Mouse (Mus musculus) monocyte, adult 2 months (primary cell): ENCODE measurements around the gene Arl10.
"Not testable (repeated sequence)": the region's sequence is repeated elsewhere in the genome, so short reads cannot be mapped to it uniquely, and the experiment has no call there.

Experiments
- DNase-seq, 2 experiments: peaks; one replicate each; pipeline ENCODE4 v3.0.0; 2022; ENCODE audit warnings: low spot score in 2 of 2, low read depth in 1 of 2

The Arl10 gene

DNA sequence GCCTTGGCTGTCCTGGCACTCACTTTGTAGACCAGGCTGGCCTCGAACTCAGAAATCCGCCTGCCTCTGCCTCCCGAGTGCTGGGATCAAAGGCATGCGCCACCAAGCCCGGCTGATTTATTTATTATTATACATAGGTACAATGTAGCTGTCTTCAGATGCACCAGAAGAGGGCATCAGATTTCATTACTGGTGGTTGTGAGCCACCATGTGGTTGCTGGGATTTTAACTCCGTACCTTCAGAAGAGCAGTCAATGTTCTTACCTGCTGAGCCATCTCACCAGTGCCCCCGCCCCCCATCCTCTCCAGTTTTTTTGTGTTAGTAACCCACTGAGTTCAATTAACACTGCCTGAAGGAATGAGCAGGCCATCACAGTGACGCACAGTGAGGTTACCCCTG, 38.3 kb downstream of the Arl10 start:
- DNase-seq = not testable (repeated sequence)

DNA sequence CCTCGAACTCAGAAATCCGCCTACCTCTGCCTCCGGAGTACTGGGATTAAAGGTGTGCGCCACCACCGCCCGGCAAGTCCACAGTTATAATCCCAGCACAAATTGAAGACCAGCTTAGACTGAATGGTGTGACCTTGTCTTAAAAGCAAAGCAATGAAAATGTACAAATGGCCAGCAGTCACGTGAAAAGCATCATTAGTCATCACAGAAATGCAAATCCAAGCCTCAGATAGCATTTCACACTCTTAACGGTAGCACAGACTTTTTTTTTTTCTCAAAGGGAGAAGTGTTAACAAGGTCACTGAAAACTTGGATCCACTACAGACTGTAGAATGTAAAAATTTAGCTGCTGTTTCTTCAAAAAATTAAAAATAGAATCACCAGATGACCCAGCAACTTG, 41.5 kb downstream of the Arl10 start:
- DNase-seq = no peak

DNA sequence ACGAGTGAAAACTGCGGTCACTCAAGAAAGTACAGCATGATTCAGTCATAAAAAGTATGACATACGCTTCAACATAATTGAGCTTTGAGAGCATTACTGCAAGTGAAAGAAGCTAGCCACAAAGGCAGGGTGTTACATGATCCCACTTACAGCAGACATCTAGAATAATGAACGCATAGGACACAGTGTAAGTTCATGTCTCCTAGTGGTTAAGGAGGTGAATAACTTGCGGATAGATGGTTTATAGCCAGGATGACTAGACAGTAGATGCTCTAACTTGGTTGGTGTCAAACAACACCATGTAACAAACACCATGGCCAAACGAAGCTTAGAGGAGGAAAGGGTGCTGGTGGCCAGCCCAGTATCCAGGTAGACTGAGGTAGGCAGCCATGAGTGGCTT, 42.2 kb downstream of the Arl10 start:
- no peak for DNase-seq

DNA sequence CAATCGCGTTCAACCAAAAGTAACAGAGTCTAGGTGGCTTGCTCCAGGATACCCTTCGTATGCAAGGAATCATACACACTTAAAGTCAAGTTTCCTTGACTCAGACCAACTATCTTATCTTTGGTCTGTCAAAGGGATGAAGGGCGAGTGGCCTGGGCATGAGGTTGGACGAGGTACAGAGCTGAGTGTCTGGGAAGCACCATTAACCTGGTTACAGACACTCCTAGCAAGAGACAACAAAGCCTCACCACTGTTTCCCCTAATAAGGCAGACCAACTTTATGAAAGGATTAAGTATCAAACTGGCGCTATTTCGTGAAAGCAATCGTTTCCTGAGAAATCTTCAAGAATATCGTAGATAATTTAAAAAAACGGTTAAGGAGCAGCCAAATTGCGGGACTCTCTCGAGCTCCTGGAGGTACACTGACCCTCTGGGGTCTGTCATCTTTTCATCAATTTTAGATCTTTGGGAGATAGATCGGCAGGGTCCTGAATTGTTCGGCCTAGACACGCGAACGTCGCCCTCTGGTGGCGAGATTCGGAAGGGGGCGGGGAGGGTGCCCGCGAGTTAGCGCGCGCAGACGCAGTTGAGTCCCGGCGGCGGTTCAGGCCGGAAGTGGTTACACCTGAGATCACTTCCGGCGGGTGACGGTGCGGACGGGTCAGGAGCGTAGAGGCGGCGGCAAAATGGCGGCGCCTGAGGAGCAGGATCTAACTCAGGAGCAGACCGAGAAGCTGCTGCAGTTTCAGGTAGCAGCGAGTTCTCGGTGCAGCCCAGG, 46.5 kb downstream of the Arl10 start, which contains the start of gene Faf2:
Faf2 (plus strand) TSS at position 630 of the 778 bp plus-strand sequence.
- peak; percentile 87 to 97 for DNase-seq

DNA sequence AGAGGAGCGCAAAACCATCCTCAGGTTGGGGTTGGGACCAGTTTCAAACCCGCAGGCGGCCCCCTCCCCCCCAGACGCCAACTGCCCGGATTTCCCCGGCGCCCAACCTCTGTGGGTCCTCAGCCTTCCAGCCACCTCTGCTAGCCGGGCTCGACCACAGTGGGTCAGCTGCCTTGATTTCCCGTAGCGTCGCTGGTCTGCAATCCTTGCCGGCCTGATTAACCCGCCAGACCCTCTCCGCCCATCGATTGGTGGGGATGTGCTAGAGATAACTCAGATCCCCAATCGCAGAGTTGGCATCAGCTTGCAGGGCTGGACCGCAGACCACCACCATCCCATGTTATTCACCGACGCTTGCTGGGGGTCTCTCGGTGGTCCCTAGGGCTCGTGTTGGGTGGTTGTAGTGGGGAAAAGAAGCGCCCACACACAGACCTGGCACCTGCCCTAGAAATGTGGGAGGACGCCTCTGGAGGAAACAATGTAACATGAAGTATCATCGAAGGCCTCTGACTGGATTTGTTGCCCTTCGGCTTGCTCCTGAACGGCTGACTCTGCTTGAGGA, 47.2 kb downstream of the Arl10 start:
- no peak for DNase-seq

DNA sequence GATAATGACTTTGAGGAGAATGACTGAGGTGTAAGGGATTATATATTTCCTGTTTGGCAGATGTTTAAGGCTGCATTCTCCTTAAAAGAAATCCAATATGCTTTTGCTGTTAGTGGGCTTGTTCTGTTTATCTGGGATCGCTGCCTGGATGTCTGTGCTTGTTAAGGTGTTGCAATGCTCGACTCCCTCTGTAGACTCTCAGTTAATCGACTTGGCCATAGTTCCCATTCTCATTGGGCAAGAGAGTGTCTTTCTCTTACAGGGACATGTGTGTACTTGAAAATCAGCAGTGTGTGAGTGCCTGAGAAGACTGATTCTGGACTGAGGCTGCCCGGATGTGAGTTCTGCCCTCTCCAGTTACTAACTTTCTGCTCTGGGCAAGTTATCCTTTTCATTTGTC, 54.3 kb downstream of the Arl10 start:
- DNase-seq = no peak
